Comparison of ENCODE assay signal across 8 mouse cellular contexts in genomic region chr3:80958591-80958990, GRCm38 (mm10). TPM values are rescaled to one million over a fixed set of nuclear protein-coding genes. Genes with fewer than 3 reads are reported as not detected.
A peak's percentile ranks its signal among the peaks of the same experiment; 100 is the strongest.
DNase-seq lines count a peak whose midpoint lies in the region; ATAC-seq and TF ChIP-seq lines count a peak whose summit lies in the region.

No protein-coding gene starts in this region.

- no peak overlapping the region for H3K4me3 ChIP-seq in spleen, adult 2 months (ENCODE audit: extremely low read depth, insufficient read depth, insufficient read length)
- no peak overlapping the region for H3K4me3 ChIP-seq in intestine, embryonic 16.5 days (ENCODE audit: low read length)
- no peak overlapping the region for H3K4me3 ChIP-seq in midbrain, embryonic 12.5 days

- peak; percentile 1 to 13 for DNase-seq in spleen, adult 2 months (ENCODE audit: low read depth in 1 of 2, low spot score in 2 of 2)
- no peak for DNase-seq in spleen, postnatal 4 days (ENCODE audit: low spot score in 2 of 2)
- DNase-seq in cerebellum, adult 8-10 months, result peak; percentile 10
- peak; percentile 12 to 79 for DNase-seq in frontal cortex, adult 2 months (ENCODE audit: extremely low spot score in 1 of 2, low spot score in 1 of 2)
- DNase-seq in left cerebral cortex, adult 9 months (ENCODE audit: low spot score in 2 of 2), result peak; percentile 22 to 73
- DNase-seq in right cerebral cortex, postnatal 4 days, result peak; percentile 9

- H3K4me2 ChIP-seq in intestine, embryonic 16.5 days (ENCODE audit: low read depth, low read length), result no peak overlapping the region
- no peak overlapping the region for H3K4me2 ChIP-seq in midbrain, embryonic 12.5 days (replicated peaks)

- H3K4me1 ChIP-seq in spleen, adult 2 months (ENCODE audit: control insufficient read depth, insufficient read depth, insufficient read length), result no peaks in the 10 kb centered on the region
- no peaks in the 10 kb centered on the region for H3K4me1 ChIP-seq in intestine, embryonic 16.5 days (ENCODE audit: control insufficient read depth, insufficient read depth, low read length)
- no peaks in the 10 kb centered on the region for H3K4me1 ChIP-seq in midbrain, embryonic 12.5 days

- no peak for TF ChIP-seq POLR2A in spleen, adult 2 months (IDR thresholded peaks at IDR 0.05; ENCODE audit: low read depth, low read length)

- no peaks in the 10 kb centered on the region for H3K27me3 ChIP-seq in spleen, adult 2 months (ENCODE audit: control insufficient read depth, insufficient read depth, low read length)
- H3K27me3 ChIP-seq in intestine, embryonic 16.5 days (replicated peaks; ENCODE audit: control insufficient read depth, insufficient read depth, low read length), result no peaks in the 10 kb centered on the region
- no peaks in the 10 kb centered on the region for H3K27me3 ChIP-seq in midbrain, embryonic 12.5 days

- peak; percentile 77 for ATAC-seq in intestine, embryonic 16.5 days
- ATAC-seq in midbrain, embryonic 12.5 days (ENCODE audit: low FRiP score, low read depth), result peak; percentile 85

- TF ChIP-seq CTCF in spleen, adult 2 months (IDR thresholded peaks at IDR 0.05; ENCODE audit: extremely low read depth, insufficient read depth, insufficient read length, insufficient replicate concordance), result peak; percentile 39; the same call in 1 of the 2 replicates

- WGBS in spleen, adult 2 months, result 44% methylated on average over 1 of the region's 1 CpGs
- WGBS in intestine, embryonic 16.5 days, result 27% methylated on average over 1 of the region's 1 CpGs
- 53% methylated on average over 1 of the region's 1 CpGs for WGBS in midbrain, embryonic 12.5 days

- H3K27ac ChIP-seq in spleen, adult 2 months (ENCODE audit: insufficient read depth, low read length), result no peak overlapping the region
- no peak overlapping the region for H3K27ac ChIP-seq in intestine, embryonic 16.5 days (ENCODE audit: low read length)
- H3K27ac ChIP-seq in midbrain, embryonic 12.5 days (replicated peaks), result no peak overlapping the region

- H3K9me3 ChIP-seq in intestine, embryonic 16.5 days (ENCODE audit: control insufficient read depth, low read length), result no peaks in the 10 kb centered on the region
- no peaks in the 10 kb centered on the region for H3K9me3 ChIP-seq in midbrain, embryonic 12.5 days

- H3K9ac ChIP-seq in intestine, embryonic 16.5 days (ENCODE audit: low read depth, low read length), result no peak overlapping the region
- H3K9ac ChIP-seq in midbrain, embryonic 12.5 days (replicated peaks), result no peak overlapping the region

- no peaks in the 10 kb centered on the region for H3K36me3 ChIP-seq in spleen, adult 2 months (ENCODE audit: control insufficient read depth, insufficient read depth, low read length)
- no peaks in the 10 kb centered on the region for H3K36me3 ChIP-seq in intestine, embryonic 16.5 days (ENCODE audit: control insufficient read depth, insufficient read depth, low read length)
- no peaks in the 10 kb centered on the region for H3K36me3 ChIP-seq in midbrain, embryonic 12.5 days

RNA-seq across cellular contexts. Expression of gene Glrb, which starts 45.1 kb away (rescaled TPM):
- polyA plus RNA-seq in spleen, adult 2 months (2012; rRNA removed), result 0.08 TPM in 1 of 2 replicates, not detected in the other
- 121 and 128 TPM in 2 replicates for polyA plus RNA-seq in frontal cortex, adult 2 months (2012; rRNA removed)
- 2.3 and 2.5 TPM in 2 replicates for polyA plus RNA-seq in intestine, embryonic 16.5 days (2015; fragmentation: Nextera tagmentation; extraction: Ambion mirVana)
- 10.6 and 12.9 TPM in 2 replicates for polyA plus RNA-seq in midbrain, embryonic 12.5 days (2016; fragmentation: Nextera tagmentation; extraction: Ambion mirVana)

Comparison
In these comparisons a context has a peak if more than half of its experiments do, and no peak if none do; other contexts are left out.
1. DNase-seq: peak in spleen, adult 2 months (2 of 2), cerebellum, adult 8-10 months (single experiment), frontal cortex, adult 2 months (2 of 2), left cerebral cortex, adult 9 months (2 of 2) and right cerebral cortex, postnatal 4 days (single experiment); none in spleen, postnatal 4 days (0 of 2).